Mouse (Mus musculus): Measurements from ENCODE around the gene Ugt1a8.
"Not testable (repeated sequence)": the region's sequence is repeated elsewhere in the genome, so short reads cannot be mapped to it uniquely, and the experiment has no call there.

- not testable (repeated sequence) for TF ChIP-seq CTCF (IDR thresholded peaks at IDR 0.05; ENCODE audit: low read depth, low read length); POLR2A (IDR thresholded peaks at IDR 0.05; ENCODE audit: borderline replicate concordance, low read depth, low read length)
Observed at GRCm38 (mm10) chr1:88112769-88113168, 25.2 kb downstream of the Ugt1a8 start.

All from bone marrow macrophage, adult 2 months (primary cell).